Mouse (Mus musculus): ENCODE results near the gene Lsm10. TPM values are rescaled to one million over a fixed set of nuclear protein-coding genes. Genes with fewer than 3 reads are reported as not detected.
"Not testable (repeated sequence)": the region's sequence is repeated elsewhere in the genome, so short reads cannot be mapped to it uniquely, and the experiment has no call there.

Gene Lsm10
- polyA plus RNA-seq, 1 experiment from 2014 or later: 41.7 TPM

GRCm38 (mm10) chr4:126090848-126091124, 5.6 kb upstream of the Lsm10 start:
- H3K4me1 ChIP-seq (ENCODE audit: control insufficient read depth, insufficient read depth, low read length): no peaks in the 10 kb centered on the region
- no peaks in the 10 kb centered on the region for H3K27me3 ChIP-seq (ENCODE audit: control insufficient read depth, insufficient read depth, low read length)
- no peak for ATAC-seq (replicated peaks; ENCODE audit: extremely low read depth, insufficient read depth, low FRiP score)

GRCm38 (mm10) chr4:126091873-126092272, 4.5 kb upstream of the Lsm10 start:
- Histone ChIP-seq H3K36me3 (ENCODE audit: control insufficient read depth, insufficient read depth) (no peaks in the 10 kb centered on the region), H3K4me2 (ENCODE audit: low read depth, low read length) (no peak overlapping the region), H3K27me3 (ENCODE audit: control insufficient read depth, insufficient read depth, low read length) (no peaks in the 10 kb centered on the region), H3K9me3 (replicated peaks; ENCODE audit: control insufficient read depth, low read length) (no peaks in the 10 kb centered on the region), H3K4me3 (ENCODE audit: low read length) (no peak overlapping the region), H3K4me1 (ENCODE audit: control insufficient read depth, insufficient read depth, low read length) (no peaks in the 10 kb centered on the region), H3K9ac (ENCODE audit: low read length) (no peak overlapping the region), H3K27ac (ENCODE audit: low read length) (no peak overlapping the region)
- 73% methylated on average over 8 of the region's 8 CpGs for WGBS
- ATAC-seq (replicated peaks; ENCODE audit: extremely low read depth, insufficient read depth, low FRiP score): no peak

More at GRCm38 (mm10) chr4:126090848-126091124, 5.6 kb upstream of the Lsm10 start:
- no peaks in the 10 kb centered on the region for H3K9me3 ChIP-seq (replicated peaks; ENCODE audit: control insufficient read depth, low read length)
- no peaks in the 10 kb centered on the region for H3K36me3 ChIP-seq (ENCODE audit: control insufficient read depth, insufficient read depth)
- 61% methylated on average over 4 of the region's 4 CpGs for WGBS
- H3K4me3 ChIP-seq (ENCODE audit: low read length): no peak overlapping the region
- H3K27ac ChIP-seq (ENCODE audit: low read length): no peak overlapping the region
- H3K4me2 ChIP-seq (ENCODE audit: low read depth, low read length): no peak overlapping the region
- H3K9ac ChIP-seq (ENCODE audit: low read length): no peak overlapping the region

GRCm38 (mm10) chr4:126095622-126096430, 597 bp upstream of the Lsm10 start:
- peaks cover 29% of the 10 kb centered on the region for H3K4me1 ChIP-seq (ENCODE audit: control insufficient read depth, insufficient read depth, low read length)
- not testable (repeated sequence) for H3K36me3 ChIP-seq (ENCODE audit: control insufficient read depth, insufficient read depth); H3K27me3 ChIP-seq (ENCODE audit: control insufficient read depth, insufficient read depth, low read length); H3K4me3 ChIP-seq (ENCODE audit: low read length); H3K27ac ChIP-seq (ENCODE audit: low read length); H3K9ac ChIP-seq (ENCODE audit: low read length); H3K9me3 ChIP-seq (replicated peaks; ENCODE audit: control insufficient read depth, low read length); ATAC-seq (replicated peaks; ENCODE audit: extremely low read depth, insufficient read depth, low FRiP score)
- H3K4me2 ChIP-seq (ENCODE audit: low read depth, low read length): peak overlapping the region; percentile 53; the same call in 1 of the 2 replicates
- 54% methylated on average over 14 of the region's 14 CpGs for WGBS

GRCm38 (mm10) chr4:126097711-126098253, 1.4 kb downstream of the Lsm10 start:
- Histone ChIP-seq H3K9ac (ENCODE audit: low read length) (no peak overlapping the region), H3K36me3 (ENCODE audit: control insufficient read depth, insufficient read depth) (no peaks in the 10 kb centered on the region), H3K4me2 (ENCODE audit: low read depth, low read length) (no peak overlapping the region), H3K9me3 (replicated peaks; ENCODE audit: control insufficient read depth, low read length) (no peaks in the 10 kb centered on the region), H3K4me3 (ENCODE audit: low read length) (no peak overlapping the region), H3K27me3 (ENCODE audit: control insufficient read depth, insufficient read depth, low read length) (no peaks in the 10 kb centered on the region), H3K27ac (ENCODE audit: low read length) (no peak overlapping the region), H3K4me1 (ENCODE audit: control insufficient read depth, insufficient read depth, low read length) (peaks cover 36% of the 10 kb centered on the region)
- ATAC-seq (replicated peaks; ENCODE audit: extremely low read depth, insufficient read depth, low FRiP score): no peak
- 93% methylated on average over 20 of the region's 20 CpGs for WGBS

- H3K9me3 ChIP-seq (replicated peaks; ENCODE audit: control insufficient read depth, low read length): no peaks in the 10 kb centered on the region
- ATAC-seq (replicated peaks; ENCODE audit: extremely low read depth, insufficient read depth, low FRiP score): no peak
- no peaks in the 10 kb centered on the region for H3K36me3 ChIP-seq (ENCODE audit: control insufficient read depth, insufficient read depth)
- peak overlapping the region; percentile 44; the same call in 1 of the 2 replicates for H3K4me2 ChIP-seq (ENCODE audit: low read depth, low read length)
- peaks cover 39% of the 10 kb centered on the region for H3K4me1 ChIP-seq (ENCODE audit: control insufficient read depth, insufficient read depth, low read length)
- no peak overlapping the region for H3K4me3 ChIP-seq (ENCODE audit: low read length)
- H3K27ac ChIP-seq (ENCODE audit: low read length): peak overlapping the region; percentile 83
- peak overlapping the region; percentile 9; the same call in 1 of the 2 replicates for H3K9ac ChIP-seq (ENCODE audit: low read length)
- H3K27me3 ChIP-seq (ENCODE audit: control insufficient read depth, insufficient read depth, low read length): no peaks in the 10 kb centered on the region
- WGBS: 85% methylated on average over 3 of the region's 3 CpGs
These were observed 2.9 kb downstream of the Lsm10 start for GRCm38 (mm10) chr4:126099365-126099764.

GRCm38 (mm10) chr4:126100764-126101163, 4.3 kb downstream of the Lsm10 start:
- no peak overlapping the region for H3K4me3 ChIP-seq (ENCODE audit: low read length)
- peaks cover 51% of the 10 kb centered on the region for H3K4me1 ChIP-seq (ENCODE audit: control insufficient read depth, insufficient read depth, low read length)
- H3K27me3 ChIP-seq (ENCODE audit: control insufficient read depth, insufficient read depth, low read length): no peaks in the 10 kb centered on the region
- 86% methylated on average over 3 of the region's 3 CpGs for WGBS
- peak overlapping the region; percentile 83; the same call in 1 of the 2 replicates for H3K27ac ChIP-seq (ENCODE audit: low read length)
- no peak for ATAC-seq (replicated peaks; ENCODE audit: extremely low read depth, insufficient read depth, low FRiP score)
- H3K4me2 ChIP-seq (ENCODE audit: low read depth, low read length): no peak overlapping the region
- H3K9ac ChIP-seq (ENCODE audit: low read length): no peak overlapping the region
- H3K9me3 ChIP-seq (replicated peaks; ENCODE audit: control insufficient read depth, low read length): no peaks in the 10 kb centered on the region
- H3K36me3 ChIP-seq (ENCODE audit: control insufficient read depth, insufficient read depth): no peaks in the 10 kb centered on the region

- no peak for ATAC-seq (replicated peaks; ENCODE audit: extremely low read depth, insufficient read depth, low FRiP score)
- Histone ChIP-seq H3K4me3 (ENCODE audit: low read length) (no peak overlapping the region), H3K36me3 (ENCODE audit: control insufficient read depth, insufficient read depth) (no peaks in the 10 kb centered on the region), H3K27ac (ENCODE audit: low read length) (peak overlapping the region; percentile 92), H3K9me3 (replicated peaks; ENCODE audit: control insufficient read depth, low read length) (no peaks in the 10 kb centered on the region), H3K4me1 (ENCODE audit: control insufficient read depth, insufficient read depth, low read length) (peaks cover 48% of the 10 kb centered on the region), H3K27me3 (ENCODE audit: control insufficient read depth, insufficient read depth, low read length) (no peaks in the 10 kb centered on the region), H3K9ac (ENCODE audit: low read length) (peak overlapping the region; percentile 58; the same call in 1 of the 2 replicates), H3K4me2 (ENCODE audit: low read depth, low read length) (peak overlapping the region; percentile 79)
- 51% methylated on average over 7 of the region's 7 CpGs for WGBS
These were observed 5.8 kb downstream of the Lsm10 start for GRCm38 (mm10) chr4:126102061-126102841.

GRCm38 (mm10) chr4:126103057-126103581, 6.7 kb downstream of the Lsm10 start:
- peak; percentile 71 for ATAC-seq (replicated peaks; ENCODE audit: extremely low read depth, insufficient read depth, low FRiP score)
- Histone ChIP-seq H3K9ac (ENCODE audit: low read length) (peak overlapping the region; percentile 58), H3K4me2 (ENCODE audit: low read depth, low read length) (peak overlapping the region; percentile 79), H3K27me3 (ENCODE audit: control insufficient read depth, insufficient read depth, low read length) (no peaks in the 10 kb centered on the region), H3K4me1 (ENCODE audit: control insufficient read depth, insufficient read depth, low read length) (peaks cover 52% of the 10 kb centered on the region), H3K4me3 (ENCODE audit: low read length) (peak overlapping the region; percentile 91), H3K9me3 (replicated peaks; ENCODE audit: control insufficient read depth, low read length) (no peaks in the 10 kb centered on the region), H3K27ac (ENCODE audit: low read length) (peak overlapping the region; percentile 92), H3K36me3 (ENCODE audit: control insufficient read depth, insufficient read depth) (no peaks in the 10 kb centered on the region)
- under 1% methylated on average over 15 of the region's 15 CpGs for WGBS
